Mouse (Mus musculus) bone marrow, adult 2 months (tissue): ENCODE results near the gene Psd.

Experiments
- CTCF ChIP-seq: fragments of 200-500 bp; IDR thresholded peaks from 2 replicates; pipeline ENCODE4 v1.5.1; 2011; ENCODE audit warnings: low read length, control low read depth; ENCODE audit not compliant: control insufficient read depth, insufficient read depth
- POLR2A ChIP-seq: fragments of 200-500 bp; IDR thresholded peaks from 2 replicates; pipeline ENCODE4 v1.6.1; 2011; ENCODE audit warnings: low read depth, mild to moderate bottlenecking, control low read depth, low read length, borderline replicate concordance; ENCODE audit not compliant: control insufficient read depth

DNA sequence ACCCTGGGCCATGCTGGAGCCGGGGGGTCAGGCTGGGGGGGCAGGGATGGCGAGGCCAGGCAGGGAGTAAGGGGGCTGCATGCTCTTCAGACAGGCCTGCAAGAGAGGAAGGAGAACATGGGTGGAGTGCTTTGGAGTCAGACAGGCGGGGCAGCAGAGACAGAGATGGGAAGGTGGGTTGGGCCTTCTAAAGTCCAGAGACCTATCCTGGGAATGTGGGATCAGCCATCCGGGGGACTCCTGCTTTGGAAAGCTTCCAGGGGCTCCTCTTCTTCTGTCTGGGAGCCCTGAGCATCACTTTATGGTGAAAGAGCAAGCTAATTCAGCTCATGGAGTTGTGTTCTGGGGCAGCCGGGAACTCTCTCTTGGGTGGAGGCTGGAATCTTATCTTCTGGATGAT is 2.0 kb downstream of the Psd start:
- no peak for TF ChIP-seq POLR2A
- TF ChIP-seq CTCF = no peak
